Mouse (Mus musculus): ENCODE data around the gene Itfg1.

DNA sequence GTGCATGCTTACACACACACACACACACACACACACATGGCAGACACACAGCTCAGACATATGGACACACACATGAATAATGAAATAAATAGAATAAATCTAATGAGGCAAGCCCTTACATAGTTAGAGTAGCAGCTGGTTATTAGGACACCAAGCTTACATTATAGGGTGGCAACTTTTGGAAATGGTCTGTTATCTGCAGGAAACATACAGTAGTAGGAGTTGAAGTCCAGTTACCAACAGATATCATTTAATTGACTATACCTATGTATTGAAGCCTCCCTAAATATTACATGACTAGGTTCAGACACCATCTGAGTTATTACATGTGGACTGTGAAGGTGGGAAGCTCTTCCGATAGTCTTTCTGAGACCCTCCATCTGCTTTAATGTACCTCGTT lies 95.7 kb downstream of the Itfg1 start:
- TF ChIP-seq CTCF (IDR thresholded peaks at IDR 0.05; ENCODE audit: control insufficient read depth, insufficient read depth, low read length) = no peak
- no peak for TF ChIP-seq POLR2A (IDR thresholded peaks at IDR 0.05; ENCODE audit: borderline replicate concordance, control insufficient read depth, low read depth, low read length)
